ENCODE assay signal across 19 mouse cellular contexts in genomic region chr14:17933475-17933874, GRCm38 (mm10).
A peak's percentile ranks its signal among the peaks of the same experiment; 100 is the strongest.
DNase-seq lines count a peak whose midpoint lies in the region; ATAC-seq lines count a peak whose summit lies in the region.
"Had no signal": no experiment of that assay in that cellular context is flagged by ENCODE, and none has a peak within 500 bp of the region (broad histone marks: within the 10 kb centered on the region; RNA-seq: fewer than 3 reads in every experiment).

No protein-coding gene starts in this region.

- peak; percentile 76 for ATAC-seq in common myeloid progenitor, adult 5-6 weeks (replicated peaks; ENCODE audit: low read depth, poor library complexity, severe bottlenecking)
- ATAC-seq in granulocyte monocyte progenitor cell, adult 5-6 weeks (replicated peaks; ENCODE audit: poor library complexity, severe bottlenecking) = peak; percentile 67
- peak; percentile 81 for ATAC-seq in megakaryocyte progenitor cell, adult 5-6 weeks (replicated peaks; ENCODE audit: poor library complexity)
- ATAC-seq: activated CD4-positive, CD25-positive, alpha-beta regulatory T cell, adult 4 months; CD4-positive, CD25-positive, alpha-beta regulatory T cell, adult 4 months; Patski had no signal

- DNase-seq in cerebellum, adult 11 months = no peak
- no peak for DNase-seq in layer of hippocampus, postnatal 25 days (ENCODE audit: extremely low spot score in 1 of 2, low spot score in 1 of 2)
- no peak for DNase-seq in layer of hippocampus, adult 9-10 months (ENCODE audit: low spot score)
- DNase-seq: adrenal gland, adult 2 months; adrenal gland, adult 8-10 months; adrenal gland, postnatal 10 days; adrenal gland, postnatal 14 days; adrenal gland, postnatal 25 days; adrenal gland, postnatal 36 days; B cell, adult 2 months; cerebellum, adult 11-12 months; cerebellum, adult 18-20 months; cerebellum, adult 2 months had no signal
